Mouse (Mus musculus) kidney, embryonic 15.5 days (tissue): ENCODE data around the gene Trak1. TPM values are rescaled to one million over a fixed set of nuclear protein-coding genes. Genes with fewer than 3 reads are reported as not detected.

Experiments
- ATAC-seq: fragments of 200-750 bp; cut with Nextera tagmentation; replicated peaks from 2 replicates; pipeline ENCODE4 v1.8.0; 2017; ENCODE audit warnings: moderate TSS enrichment; ENCODE audit not compliant: low FRiP score
- H3K27ac ChIP-seq: fragments of 300-500 bp; sonication (generic); 2 replicates; pipeline ENCODE4 v1.5.1; 2015; ENCODE audit warnings: mild to moderate bottlenecking, inconsistent platforms
- H3K27me3 ChIP-seq: fragments of 300-500 bp; sonication (generic); 2 replicates; pipeline ENCODE4 v1.6.1; 2015; ENCODE audit warnings: inconsistent platforms
- H3K36me3 ChIP-seq: fragments of 300-500 bp; sonication (generic); 2 replicates; pipeline ENCODE4 v1.6.1; 2015; ENCODE audit warnings: inconsistent platforms
- H3K4me1 ChIP-seq: fragments of 300-500 bp; sonication (generic); 2 replicates; pipeline ENCODE4 v1.6.1; 2015; ENCODE audit warnings: inconsistent platforms
- H3K4me2 ChIP-seq: fragments of 300-500 bp; sonication (generic); 2 replicates; pipeline ENCODE4 v1.6.1; 2015; ENCODE audit warnings: moderate library complexity, mild to moderate bottlenecking, inconsistent platforms
- H3K4me3 ChIP-seq: fragments of 300-500 bp; sonication (generic); replicated peaks from 2 replicates; pipeline ENCODE4 v1.5.1; 2015; ENCODE audit warnings: mild to moderate bottlenecking, inconsistent platforms
- H3K9ac ChIP-seq: fragments of 300-500 bp; sonication (generic); 2 replicates; pipeline ENCODE4 v1.6.1; 2015; ENCODE audit warnings: mild to moderate bottlenecking, inconsistent platforms
- H3K9me3 ChIP-seq: fragments of 300-500 bp; sonication (generic); replicated peaks from 2 replicates; pipeline ENCODE4 v1.6.1; 2016; ENCODE audit warnings: inconsistent platforms
- WGBS: fragments of 180-500 bp; shearing (Covaris S2); methylation state at CpG from one replicate; pipeline ENCODE4 v1.1.7; 2015; ENCODE audit warnings: mixed read lengths; 5-methylcytosine and 5-hydroxymethylcytosine counted together
- polyA plus RNA-seq: library from polyadenylated mRNA; unstranded; fragments of >200 nt; fragmentation: Nextera tagmentation; extraction: Ambion mirVana; gene quantifications from 2 replicates; pipeline ENCODE4 v1.2.1, GENCODE M21; 2015

The Trak1 gene
- polyA plus RNA-seq, 1 experiment from 2014 or later = 18.7 TPM

DNA sequence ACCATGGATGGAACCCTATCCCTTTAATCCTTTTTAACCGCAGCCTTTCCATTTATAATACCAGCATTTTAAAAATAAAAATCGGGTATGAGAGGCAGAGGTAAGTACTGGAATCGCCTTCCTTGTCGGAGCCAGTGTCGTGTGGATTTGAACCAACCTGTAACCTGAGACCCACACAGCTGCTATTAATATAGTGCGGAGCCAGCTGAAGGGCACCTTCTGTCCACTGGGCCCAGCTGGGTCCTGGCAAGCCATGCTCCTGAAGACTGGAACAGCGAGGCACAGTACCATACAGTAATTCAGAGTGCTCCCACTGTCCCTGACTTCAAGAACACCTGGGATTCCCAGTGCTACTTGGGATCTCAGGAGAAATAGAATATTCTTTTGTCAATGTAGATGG, 44.5 kb downstream of the Trak1 start:
- Histone ChIP-seq H3K36me3 (no peaks in the 10 kb centered on the region; the same call in 1 of the 2 replicates), H3K4me1 (peaks cover 18% of the 10 kb centered on the region), H3K9me3 (no peaks in the 10 kb centered on the region), H3K9ac (no peak overlapping the region), H3K27me3 (no peaks in the 10 kb centered on the region), H3K27ac (no peak overlapping the region), H3K4me2 (no peak overlapping the region), H3K4me3 (no peak overlapping the region)
- no peak for ATAC-seq
- 51% methylated on average over 7 of the region's 7 CpGs for WGBS

GRCm38 (mm10) chr9:121342510-121343110, 45.3 kb downstream of the Trak1 start:
- 82% methylated on average over 5 of the region's 5 CpGs for WGBS
- no peak overlapping the region for H3K27ac ChIP-seq

GRCm38 (mm10) chr9:121343122-121343876, 46.0 kb downstream of the Trak1 start:
- Histone ChIP-seq H3K9me3 (no peaks in the 10 kb centered on the region), H3K4me2 (no peak overlapping the region), H3K27me3 (no peaks in the 10 kb centered on the region), H3K4me3 (no peak overlapping the region), H3K27ac (no peak overlapping the region), H3K4me1 (peaks cover 18% of the 10 kb centered on the region), H3K36me3 (no peaks in the 10 kb centered on the region; the same call in 1 of the 2 replicates), H3K9ac (no peak overlapping the region)
- no peak for ATAC-seq
- WGBS = 84% methylated on average over 14 of the region's 14 CpGs

More at GRCm38 (mm10) chr9:121342510-121343110, 45.3 kb downstream of the Trak1 start:
- Histone ChIP-seq H3K9ac (no peak overlapping the region), H3K4me1 (peaks cover 15% of the 10 kb centered on the region), H3K4me3 (no peak overlapping the region), H3K9me3 (no peaks in the 10 kb centered on the region), H3K4me2 (no peak overlapping the region), H3K27me3 (no peaks in the 10 kb centered on the region), H3K36me3 (no peaks in the 10 kb centered on the region; the same call in 1 of the 2 replicates)
- ATAC-seq = no peak

GRCm38 (mm10) chr9:121344344-121344743, 47.0 kb downstream of the Trak1 start:
- Histone ChIP-seq H3K27ac (0 out of 2 replicates have a peak overlapping the region, but pooled peaks have one; percentile 32), H3K9me3 (no peaks in the 10 kb centered on the region), H3K9ac (no peak overlapping the region), H3K4me2 (no peak overlapping the region), H3K4me1 (peaks cover 22% of the 10 kb centered on the region), H3K4me3 (no peak overlapping the region), H3K27me3 (no peaks in the 10 kb centered on the region), H3K36me3 (no peaks in the 10 kb centered on the region; the same call in 1 of the 2 replicates)
- whole genome bisulfite sequencing = 42% methylated on average over 3 of the region's 3 CpGs
- no peak for ATAC-seq

DNA sequence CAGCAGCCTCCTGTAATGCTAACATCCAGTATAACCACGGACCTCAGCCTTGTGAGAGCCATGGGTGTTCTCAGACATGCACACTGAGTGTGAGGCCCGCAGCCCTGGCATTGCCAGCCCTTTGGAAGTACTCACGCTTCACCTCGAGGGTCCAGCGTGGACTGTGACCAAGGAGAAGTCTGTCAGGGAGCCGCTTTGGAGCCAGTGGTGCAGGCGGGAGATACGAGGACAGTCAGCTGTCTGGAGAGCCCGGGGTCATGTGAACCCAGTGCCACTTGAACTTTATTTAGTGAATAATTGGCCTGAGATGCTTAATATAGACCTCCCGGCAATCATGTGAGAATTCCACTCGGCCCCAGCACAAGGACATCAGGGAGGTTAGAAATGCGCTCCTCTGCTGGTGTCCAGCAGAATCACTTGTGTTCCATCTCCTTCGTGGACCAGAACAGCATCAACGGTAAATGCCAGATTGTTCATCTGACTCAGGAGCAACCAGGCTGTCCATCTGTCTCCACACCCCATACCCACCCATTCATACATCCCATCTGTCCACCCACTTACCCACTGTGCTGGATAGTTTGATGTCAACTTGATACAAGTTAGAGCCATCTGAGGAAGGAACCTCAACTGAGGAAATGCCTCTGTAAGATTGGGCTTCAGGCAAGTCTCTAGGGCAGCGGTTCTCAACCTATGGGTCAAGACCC, 48.3 kb downstream of the Trak1 start:
- no peak overlapping the region for H3K27ac ChIP-seq
- ATAC-seq = no peak
- peaks cover 26% of the 10 kb centered on the region for H3K4me1 ChIP-seq
- no peaks in the 10 kb centered on the region; the same call in 1 of the 2 replicates for H3K36me3 ChIP-seq
- no peak overlapping the region for H3K4me2 ChIP-seq
- H3K27me3 ChIP-seq = no peaks in the 10 kb centered on the region
- no peak overlapping the region for H3K4me3 ChIP-seq
- no peaks in the 10 kb centered on the region for H3K9me3 ChIP-seq
- 86% methylated on average over 15 of the region's 15 CpGs for WGBS
- H3K9ac ChIP-seq = no peak overlapping the region

DNA sequence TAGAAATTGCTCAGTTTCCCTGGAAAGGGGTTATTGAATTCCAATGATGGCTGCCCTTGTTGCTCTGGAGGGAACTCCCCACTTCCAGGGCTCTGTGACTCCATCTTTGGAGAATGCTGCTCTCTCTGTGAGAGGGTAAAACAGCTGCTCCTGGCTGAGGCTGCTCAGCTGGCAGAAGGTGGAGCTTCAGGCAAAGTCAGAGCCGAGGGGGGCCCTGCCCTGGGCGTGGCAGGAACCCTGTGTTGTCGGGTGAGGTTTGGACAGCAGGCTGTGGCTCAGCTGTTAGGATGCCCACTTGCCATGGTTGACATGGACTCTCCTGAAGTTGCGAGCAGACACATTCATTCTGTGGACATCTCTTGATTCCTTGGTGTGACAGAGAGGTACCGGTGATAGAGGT, 49.3 kb downstream of the Trak1 start:
- no peak overlapping the region for H3K9ac ChIP-seq
- no peak overlapping the region for H3K27ac ChIP-seq
- 70% methylated on average over 5 of the region's 5 CpGs for WGBS
- H3K4me1 ChIP-seq = peaks cover 36% of the 10 kb centered on the region
- H3K9me3 ChIP-seq = no peaks in the 10 kb centered on the region
- no peak overlapping the region for H3K4me3 ChIP-seq
- H3K36me3 ChIP-seq = no peaks in the 10 kb centered on the region
- no peak overlapping the region for H3K4me2 ChIP-seq
- H3K27me3 ChIP-seq = no peaks in the 10 kb centered on the region
- no peak for ATAC-seq

DNA sequence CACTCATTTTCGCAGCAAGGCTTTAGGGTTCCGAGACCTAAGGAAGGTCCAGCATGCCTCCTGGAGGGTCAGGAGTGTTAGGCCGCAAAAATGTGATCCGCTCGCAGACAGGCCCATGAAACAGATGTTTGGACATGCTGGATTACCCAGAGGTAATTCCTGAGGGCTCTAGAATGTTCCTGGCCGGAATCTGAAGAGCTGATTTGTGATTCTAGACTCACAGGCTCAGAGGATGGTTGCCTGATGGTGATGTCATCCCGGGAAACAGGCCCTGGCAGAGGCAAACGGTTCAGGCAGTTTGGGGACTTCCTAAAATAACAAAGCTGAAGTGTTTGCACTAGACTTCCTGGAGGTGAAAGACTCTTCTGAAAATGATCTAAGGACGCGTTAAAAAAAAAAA, 50.7 kb downstream of the Trak1 start:
- ATAC-seq = no peak
- Histone ChIP-seq H3K9me3 (no peaks in the 10 kb centered on the region), H3K27me3 (no peaks in the 10 kb centered on the region), H3K9ac (no peak overlapping the region), H3K4me2 (no peak overlapping the region), H3K27ac (peak overlapping the region; percentile 76), H3K36me3 (no peaks in the 10 kb centered on the region), H3K4me3 (no peak overlapping the region), H3K4me1 (peaks cover 49% of the 10 kb centered on the region)
- WGBS = 34% methylated on average over 10 of the region's 10 CpGs

- WGBS = 21% methylated on average over 5 of the region's 5 CpGs
- H3K4me1 ChIP-seq = peaks cover 49% of the 10 kb centered on the region
- H3K9ac ChIP-seq = no peak overlapping the region
- no peak overlapping the region for H3K4me3 ChIP-seq
- no peaks in the 10 kb centered on the region for H3K27me3 ChIP-seq
- H3K9me3 ChIP-seq = no peaks in the 10 kb centered on the region
- H3K4me2 ChIP-seq = no peak overlapping the region
- ATAC-seq = 0 out of 2 replicates have a peak, but pooled peaks have one; percentile 31
- no peaks in the 10 kb centered on the region for H3K36me3 ChIP-seq
- H3K27ac ChIP-seq = peak overlapping the region; percentile 76
Observed at GRCm38 (mm10) chr9:121348476-121348875, 51.2 kb downstream of the Trak1 start.

DNA sequence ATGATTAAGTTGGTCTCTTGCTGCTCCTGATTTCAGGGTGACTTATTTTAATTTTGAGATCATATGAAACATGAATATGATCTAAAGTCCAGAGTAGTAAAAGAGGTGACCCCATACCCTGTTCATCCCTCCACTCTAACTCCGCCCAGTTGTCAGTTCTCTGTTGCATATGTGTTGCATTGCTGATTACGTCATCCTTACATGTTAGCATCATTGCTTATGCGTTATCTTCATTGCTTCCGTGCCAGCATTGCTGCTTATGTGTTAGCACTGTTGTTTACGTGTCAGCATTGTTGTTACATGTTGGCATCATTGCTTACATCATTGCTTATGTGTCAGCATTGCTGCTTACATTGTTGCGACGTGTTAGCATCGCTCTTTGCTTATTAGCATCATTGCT, 51.8 kb downstream of the Trak1 start:
- H3K4me1 ChIP-seq = peaks cover 49% of the 10 kb centered on the region
- H3K9ac ChIP-seq = no peak overlapping the region
- no peak overlapping the region for H3K4me2 ChIP-seq
- H3K27ac ChIP-seq = no peak overlapping the region
- no peaks in the 10 kb centered on the region for H3K36me3 ChIP-seq
- H3K27me3 ChIP-seq = no peaks in the 10 kb centered on the region
- WGBS = 90% methylated on average over 8 of the region's 8 CpGs
- no peak overlapping the region for H3K4me3 ChIP-seq
- no peak for ATAC-seq
- H3K9me3 ChIP-seq = no peaks in the 10 kb centered on the region

- no peaks in the 10 kb centered on the region for H3K9me3 ChIP-seq
- H3K36me3 ChIP-seq = no peaks in the 10 kb centered on the region
- 30% methylated on average over 3 of the region's 3 CpGs for WGBS
- H3K4me2 ChIP-seq = no peak overlapping the region
- no peak overlapping the region for H3K4me3 ChIP-seq
- no peak overlapping the region for H3K9ac ChIP-seq
- ATAC-seq = no peak
- H3K4me1 ChIP-seq = peaks cover 53% of the 10 kb centered on the region
- H3K27ac ChIP-seq = peak overlapping the region; percentile 67
- no peaks in the 10 kb centered on the region for H3K27me3 ChIP-seq
Observed at GRCm38 (mm10) chr9:121350601-121351000, 53.3 kb downstream of the Trak1 start.

- Histone ChIP-seq H3K9me3 (no peaks in the 10 kb centered on the region), H3K4me3 (no peak overlapping the region), H3K27me3 (no peaks in the 10 kb centered on the region), H3K9ac (no peak overlapping the region), H3K36me3 (no peaks in the 10 kb centered on the region), H3K4me1 (peaks cover 58% of the 10 kb centered on the region), H3K27ac (peak overlapping the region; percentile 67), H3K4me2 (no peak overlapping the region)
- WGBS = 34% methylated on average over 9 of the region's 9 CpGs
- no peak for ATAC-seq
Observed at GRCm38 (mm10) chr9:121351388-121352078, 54.2 kb downstream of the Trak1 start.
